Mouse (Mus musculus) kidney, adult 8-10 months (tissue): ENCODE measurements around the gene Mmp14.

Experiments used
- DNase-seq, 2 experiments: peaks; one replicate each; pipeline ENCODE4 v3.0.0; 2022

Mmp14 gene

GRCm38 (mm10) chr14:54413877-54414700 lies 17.3 kb upstream of the Mmp14 start:
- peak; percentile 69 to 78 for DNase-seq

- DNase-seq: no peak
Measured at GRCm38 (mm10) chr14:54415241-54416020, 16.0 kb upstream of the Mmp14 start.

GRCm38 (mm10) chr14:54416229-54416775 lies 15.1 kb upstream of the Mmp14 start:
- DNase-seq: no peak

- DNase-seq: no peak
Measured at GRCm38 (mm10) chr14:54416830-54417229, 14.6 kb upstream of the Mmp14 start.

GRCm38 (mm10) chr14:54417623-54418081 lies 13.8 kb upstream of the Mmp14 start, which contains the start of gene Slc7a7:
Gene Slc7a7 (minus strand): TSS chr14:54417780.
- DNase-seq: no peak

- no peak for DNase-seq
Measured at GRCm38 (mm10) chr14:54421014-54421413, 10.4 kb upstream of the Mmp14 start.

GRCm38 (mm10) chr14:54423406-54423805 lies 8.0 kb upstream of the Mmp14 start:
- no peak for DNase-seq

- no peak for DNase-seq
Measured at GRCm38 (mm10) chr14:54424634-54425033, 6.8 kb upstream of the Mmp14 start.

GRCm38 (mm10) chr14:54425540-54425939 lies 5.9 kb upstream of the Mmp14 start:
- DNase-seq: no peak

GRCm38 (mm10) chr14:54426003-54426688 lies 5.3 kb upstream of the Mmp14 start:
- no peak for DNase-seq

GRCm38 (mm10) chr14:54426689-54427398 lies 4.6 kb upstream of the Mmp14 start, which contains the start of gene Mrpl52:
Gene Mrpl52 (plus strand): TSS chr14:54426909.
- DNase-seq: peak; percentile 92 to 94

GRCm38 (mm10) chr14:54427696-54428095 lies 3.7 kb upstream of the Mmp14 start:
- no peak for DNase-seq

- DNase-seq: no peak
Measured at GRCm38 (mm10) chr14:54428421-54428820, 3.0 kb upstream of the Mmp14 start.

- DNase-seq: no peak
Measured at GRCm38 (mm10) chr14:54429332-54430093, 1.9 kb upstream of the Mmp14 start.

- no peak for DNase-seq
Measured at GRCm38 (mm10) chr14:54430406-54431145, 836 bp upstream of the Mmp14 start.

GRCm38 (mm10) chr14:54432078-54432836 lies 845 bp downstream of the Mmp14 start:
- DNase-seq: no peak

- no peak for DNase-seq
Measured at GRCm38 (mm10) chr14:54432837-54433830, 1.7 kb downstream of the Mmp14 start.

GRCm38 (mm10) chr14:54433941-54434531 lies 2.6 kb downstream of the Mmp14 start:
- DNase-seq: no peak
